Mouse (Mus musculus): ENCODE measurements around the gene Noxred1. TPM values are rescaled to one million over a fixed set of nuclear protein-coding genes. Genes with fewer than 3 reads are reported as not detected.
"Not testable (repeated sequence)": the region's sequence is repeated elsewhere in the genome, so short reads cannot be mapped to it uniquely, and the experiment has no call there.

Noxred1 gene
- polyA plus RNA-seq, 1 experiment from 2014 or later = 1.6 TPM

GRCm38 (mm10) chr12:87219362-87219761, 19.2 kb downstream of the Noxred1 start:
- H3K4me1 ChIP-seq = no peaks in the 10 kb centered on the region
- H3K27ac ChIP-seq = no peak overlapping the region
- WGBS = 80% methylated on average over 7 of the region's 7 CpGs
- no peaks in the 10 kb centered on the region for H3K27me3 ChIP-seq (replicated peaks)
- H3K4me2 ChIP-seq (replicated peaks) = no peak overlapping the region
- no peak overlapping the region for H3K9ac ChIP-seq
- H3K9me3 ChIP-seq = no peaks in the 10 kb centered on the region
- ATAC-seq (ENCODE audit: low FRiP score, low read depth) = no peak
- H3K36me3 ChIP-seq = no peaks in the 10 kb centered on the region
- no peak overlapping the region for H3K4me3 ChIP-seq

DNA sequence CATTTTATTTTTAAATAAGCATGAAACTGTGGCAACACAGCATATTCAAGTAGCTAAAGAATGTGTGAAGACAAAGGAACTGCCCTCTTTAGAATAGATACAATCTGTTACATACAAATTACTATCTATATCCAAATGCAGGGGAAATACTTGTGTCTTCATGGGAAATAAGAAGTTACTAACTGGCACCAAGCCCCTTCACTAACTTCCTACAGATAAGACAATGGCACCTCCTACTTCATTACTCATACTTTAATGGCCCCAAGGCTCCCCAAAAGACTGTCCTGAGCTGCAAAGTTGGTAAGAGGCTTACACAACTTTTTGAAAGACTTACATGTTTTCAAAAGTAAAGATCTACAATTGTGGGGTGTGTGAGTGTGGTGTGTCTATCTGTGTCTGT, 20.9 kb downstream of the Noxred1 start:
- Histone ChIP-seq H3K27ac (no peak overlapping the region), H3K4me1 (no peaks in the 10 kb centered on the region), H3K36me3 (no peaks in the 10 kb centered on the region), H3K27me3 (replicated peaks) (no peaks in the 10 kb centered on the region), H3K4me3 (no peak overlapping the region), H3K9me3 (no peaks in the 10 kb centered on the region), H3K4me2 (replicated peaks) (no peak overlapping the region), H3K9ac (no peak overlapping the region)
- no peak for ATAC-seq (ENCODE audit: low FRiP score, low read depth)

- no peaks in the 10 kb centered on the region for H3K27me3 ChIP-seq (replicated peaks)
- no peak overlapping the region for H3K27ac ChIP-seq
- H3K4me2 ChIP-seq (replicated peaks) = no peak overlapping the region
- no peak overlapping the region for H3K9ac ChIP-seq
- ATAC-seq (ENCODE audit: low FRiP score, low read depth) = no peak
- no peaks in the 10 kb centered on the region for H3K36me3 ChIP-seq
- 70% methylated on average over 2 of the region's 2 CpGs for WGBS
- no peaks in the 10 kb centered on the region for H3K9me3 ChIP-seq
- no peaks in the 10 kb centered on the region for H3K4me1 ChIP-seq
- no peak overlapping the region for H3K4me3 ChIP-seq
Observed at GRCm38 (mm10) chr12:87216053-87216452, 22.5 kb downstream of the Noxred1 start.

GRCm38 (mm10) chr12:87212844-87213606, 25.5 kb downstream of the Noxred1 start:
- ATAC-seq (ENCODE audit: low FRiP score, low read depth) = no peak

DNA sequence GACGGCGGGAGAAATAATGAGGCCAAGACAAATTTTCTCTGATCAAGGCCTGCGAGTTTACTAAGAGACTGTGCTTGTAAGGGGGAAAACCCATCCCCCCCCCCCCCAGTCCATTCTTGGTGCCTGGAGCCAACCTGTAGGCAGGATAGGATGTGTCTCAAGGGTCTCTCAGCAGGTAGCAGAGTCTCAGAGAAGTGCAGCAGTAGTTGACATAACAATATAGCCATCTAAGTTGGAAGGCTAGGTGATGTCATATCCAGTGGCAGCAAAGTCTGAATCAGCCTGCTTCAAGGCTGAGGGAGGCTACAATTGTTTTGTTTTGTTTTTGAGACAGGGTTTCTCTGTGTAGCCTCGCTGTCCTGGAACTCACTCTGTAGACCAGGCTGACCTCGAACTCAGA, 32.7 kb downstream of the Noxred1 start:
- not testable (repeated sequence) for H3K27ac ChIP-seq; H3K9ac ChIP-seq; H3K27me3 ChIP-seq (replicated peaks); ATAC-seq (ENCODE audit: low FRiP score, low read depth); H3K4me1 ChIP-seq; H3K36me3 ChIP-seq; H3K9me3 ChIP-seq; H3K4me3 ChIP-seq; H3K4me2 ChIP-seq (replicated peaks)
- WGBS = 88% methylated on average over 5 of the region's 5 CpGs

More at GRCm38 (mm10) chr12:87212844-87213606, 25.5 kb downstream of the Noxred1 start:
- WGBS = 63% methylated on average over 2 of the region's 2 CpGs
- Histone ChIP-seq H3K9me3 (no peaks in the 10 kb centered on the region), H3K4me2 (replicated peaks) (no peak overlapping the region), H3K27ac (no peak overlapping the region), H3K27me3 (replicated peaks) (no peaks in the 10 kb centered on the region), H3K9ac (no peak overlapping the region), H3K4me1 (no peaks in the 10 kb centered on the region), H3K4me3 (no peak overlapping the region), H3K36me3 (no peaks in the 10 kb centered on the region)

DNA sequence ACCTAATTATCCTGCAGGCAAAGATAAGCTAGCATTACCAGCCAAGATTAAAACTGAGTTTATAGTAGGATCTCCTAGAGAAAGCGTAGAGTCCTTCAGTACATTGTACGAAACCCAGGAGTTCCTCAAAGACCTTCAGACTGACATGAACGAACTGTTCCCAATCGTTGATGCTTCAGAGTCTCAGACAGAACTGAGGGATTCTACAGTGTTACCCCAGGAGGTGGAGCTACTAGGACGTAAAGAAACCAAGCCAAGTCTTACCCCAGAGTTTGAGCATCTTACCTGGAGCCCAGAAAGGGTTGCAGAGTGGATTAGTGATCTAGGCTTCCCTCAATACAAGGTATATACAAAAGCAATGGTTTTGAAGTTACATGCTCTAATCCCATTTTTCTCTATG, 36.8 kb downstream of the Noxred1 start:
- H3K36me3 ChIP-seq = no peaks in the 10 kb centered on the region
- H3K4me3 ChIP-seq = no peak overlapping the region
- ATAC-seq (ENCODE audit: low FRiP score, low read depth) = no peak
- peaks cover 12% of the 10 kb centered on the region for H3K4me1 ChIP-seq
- H3K9me3 ChIP-seq = no peaks in the 10 kb centered on the region
- no peaks in the 10 kb centered on the region for H3K27me3 ChIP-seq (replicated peaks)
- H3K27ac ChIP-seq = no peak overlapping the region
- no peak overlapping the region for H3K4me2 ChIP-seq (replicated peaks)
- no peak overlapping the region for H3K9ac ChIP-seq
- 75% methylated on average over 5 of the region's 5 CpGs for WGBS

DNA sequence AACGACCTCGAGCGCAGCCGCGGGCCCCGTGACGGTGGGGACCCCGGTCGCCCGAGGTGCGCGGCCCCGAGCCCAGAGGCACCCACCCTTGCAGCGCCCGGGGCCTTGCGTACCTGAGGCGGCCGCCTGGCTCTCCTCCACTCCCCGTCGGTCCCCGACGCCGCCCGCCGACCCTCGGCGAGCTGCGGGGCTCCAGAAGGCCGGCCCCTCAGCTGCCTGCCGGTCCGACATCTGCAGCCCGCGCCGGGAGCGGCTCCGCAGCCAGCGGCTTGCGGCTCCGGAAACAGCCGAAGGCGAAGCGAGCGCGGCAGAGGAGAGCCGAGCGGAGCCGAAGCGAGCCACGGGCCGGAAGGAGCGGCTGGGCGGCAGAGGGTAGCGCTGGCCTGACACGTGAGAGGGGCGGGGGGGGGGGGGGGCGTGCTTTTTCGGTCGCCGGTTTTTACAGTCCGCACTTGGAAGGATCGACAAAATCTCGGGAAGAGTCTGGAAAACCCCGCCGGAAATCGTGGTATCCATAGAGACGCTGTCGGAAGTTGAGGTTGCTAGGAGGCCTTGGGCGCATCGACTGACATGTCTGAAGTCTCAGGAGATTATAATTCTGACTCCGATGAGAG, 38.5 kb downstream of the Noxred1 start, which contains the start of gene Tmed8:
Tmed8 (minus strand) TSS at position 482 of the 614 bp plus-strand sequence.
- ATAC-seq (ENCODE audit: low FRiP score, low read depth) = peak; percentile 94
- Histone ChIP-seq H3K4me3 (peak within 1 kb of the TSS; percentile 85), H3K36me3 (no peaks in the 10 kb centered on the region), H3K9me3 (no peaks in the 10 kb centered on the region), H3K4me2 (replicated peaks) (peak within 1 kb of the TSS; percentile 80), H3K27ac (peak within 1 kb of the TSS; percentile 75), H3K27me3 (replicated peaks) (no peaks in the 10 kb centered on the region), H3K4me1 (peaks cover 12% of the 10 kb centered on the region), H3K9ac (peak within 1 kb of the TSS; percentile 80)
- under 1% methylated on average over 59 of the region's 70 CpGs for WGBS

- ATAC-seq (ENCODE audit: low FRiP score, low read depth) = peak; percentile 14; the same call in 1 of the 2 replicates
- Histone ChIP-seq H3K27ac (peak within 1 kb of the TSS; percentile 75), H3K9ac (peak within 1 kb of the TSS; percentile 80), H3K4me2 (replicated peaks) (peak within 1 kb of the TSS; percentile 80), H3K27me3 (replicated peaks) (no peaks in the 10 kb centered on the region), H3K9me3 (no peaks in the 10 kb centered on the region), H3K36me3 (no peaks in the 10 kb centered on the region), H3K4me3 (peak within 1 kb of the TSS; percentile 85), H3K4me1 (peaks cover 12% of the 10 kb centered on the region)
- under 1% methylated on average over 38 of the region's 38 CpGs for WGBS
Observed at GRCm38 (mm10) chr12:87199206-87199972, 39.1 kb downstream of the Noxred1 start, which contains the start of gene Samd15. Gene Samd15 (plus strand): TSS chr12:87199723.

- Histone ChIP-seq H3K9me3 (no peaks in the 10 kb centered on the region), H3K36me3 (no peaks in the 10 kb centered on the region), H3K27ac (no peak overlapping the region)
Observed at GRCm38 (mm10) chr12:87198792-87199191, 39.7 kb downstream of the Noxred1 start.

DNA sequence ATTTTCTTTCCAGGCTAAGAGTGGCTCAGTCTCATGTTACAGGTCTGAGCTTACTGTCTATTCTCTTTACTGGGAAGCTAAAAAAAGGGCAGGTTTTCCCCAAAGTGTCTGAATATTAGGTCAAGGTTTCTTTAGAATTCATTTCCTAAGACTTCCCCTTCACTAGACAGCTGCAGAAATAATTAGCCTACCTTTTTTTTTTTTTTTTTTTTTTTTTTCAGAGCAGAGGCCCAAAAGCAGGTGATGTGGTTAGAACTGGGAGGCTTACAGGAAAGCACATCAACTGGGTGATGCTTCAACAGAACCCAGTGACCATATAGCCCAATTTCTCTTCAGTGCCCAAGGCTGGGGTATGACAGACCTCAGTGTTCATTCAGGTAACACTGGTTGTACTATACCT, 42.2 kb downstream of the Noxred1 start:
- Histone ChIP-seq H3K36me3 (no peaks in the 10 kb centered on the region), H3K4me3 (no peak overlapping the region)
- ATAC-seq (ENCODE audit: low FRiP score, low read depth) = no peak

More at GRCm38 (mm10) chr12:87198792-87199191, 39.7 kb downstream of the Noxred1 start:
- Histone ChIP-seq H3K4me1 (peaks cover 12% of the 10 kb centered on the region), H3K27me3 (replicated peaks) (no peaks in the 10 kb centered on the region), H3K9ac (peak overlapping the region; percentile 80; the same call in 1 of the 2 replicates), H3K4me3 (peak overlapping the region; percentile 85), H3K4me2 (replicated peaks) (peak overlapping the region; percentile 80)
- 58% methylated on average over 6 of the region's 6 CpGs for WGBS
- ATAC-seq (ENCODE audit: low FRiP score, low read depth) = no peak

DNA sequence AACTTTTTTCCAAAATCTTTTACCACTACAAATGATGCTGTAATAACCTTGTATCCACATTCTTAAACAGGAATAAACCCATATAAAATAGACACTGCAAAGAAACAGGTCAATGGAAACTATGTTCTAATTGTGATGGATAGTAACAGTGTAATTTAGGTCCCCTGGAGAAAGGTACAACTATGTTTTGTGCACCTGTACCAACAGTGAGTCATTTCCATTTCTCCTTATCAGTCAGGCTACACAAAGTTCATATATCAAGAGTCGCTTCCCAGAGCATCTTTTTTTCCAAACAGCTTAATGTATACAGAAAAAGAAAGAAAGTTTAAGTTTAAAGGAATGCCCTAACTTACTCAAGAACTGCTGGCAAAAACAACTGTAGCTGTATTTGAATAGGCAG, 43.5 kb downstream of the Noxred1 start:
- no peak overlapping the region for H3K27ac ChIP-seq
- no peak overlapping the region for H3K4me3 ChIP-seq
- no peak overlapping the region for H3K9ac ChIP-seq
- no peaks in the 10 kb centered on the region for H3K36me3 ChIP-seq
- H3K4me1 ChIP-seq = peaks cover 12% of the 10 kb centered on the region
- WGBS = 93% methylated on average over 1 of the region's 1 CpGs
- ATAC-seq (ENCODE audit: low FRiP score, low read depth) = no peak
- no peaks in the 10 kb centered on the region for H3K9me3 ChIP-seq
- no peak overlapping the region for H3K4me2 ChIP-seq (replicated peaks)
- H3K27me3 ChIP-seq (replicated peaks) = no peaks in the 10 kb centered on the region

More for the DNA sequence above, 42.2 kb downstream of the Noxred1 start:
- Histone ChIP-seq H3K27ac (no peak overlapping the region), H3K4me1 (peaks cover 12% of the 10 kb centered on the region), H3K9ac (no peak overlapping the region), H3K9me3 (no peaks in the 10 kb centered on the region), H3K4me2 (replicated peaks) (no peak overlapping the region), H3K27me3 (replicated peaks) (no peaks in the 10 kb centered on the region)

DNA sequence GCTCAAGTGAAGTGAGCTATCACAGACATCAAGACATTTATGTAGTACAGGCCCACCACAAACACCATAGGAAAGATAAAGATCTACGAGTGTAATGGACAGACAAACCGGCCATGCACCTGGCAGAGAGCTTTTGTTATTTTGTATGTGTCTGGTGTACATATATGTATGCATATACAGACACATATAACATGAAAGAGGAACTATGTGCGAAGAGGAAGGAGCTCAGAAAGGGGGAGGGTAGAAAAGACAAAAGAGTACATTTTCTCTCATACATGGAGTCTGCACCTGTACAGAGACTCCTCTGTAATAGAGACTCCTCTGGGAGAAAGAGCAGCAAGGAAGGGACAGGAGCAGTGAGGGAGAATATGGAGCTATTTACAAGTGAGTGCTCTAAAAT, 45.5 kb downstream of the Noxred1 start:
- 92% methylated on average over 3 of the region's 3 CpGs for WGBS
- Histone ChIP-seq H3K9me3 (no peaks in the 10 kb centered on the region), H3K27ac (no peak overlapping the region), H3K27me3 (replicated peaks) (no peaks in the 10 kb centered on the region), H3K4me1 (0 out of 2 replicates have a peak, but pooled peaks cover under 1% of the 10 kb centered on the region), H3K36me3 (no peaks in the 10 kb centered on the region), H3K4me2 (replicated peaks) (no peak overlapping the region), H3K4me3 (no peak overlapping the region), H3K9ac (no peak overlapping the region)
- no peak for ATAC-seq (ENCODE audit: low FRiP score, low read depth)

All from neural tube, embryonic 12.5 days (tissue).